Mouse (Mus musculus) CH12.LX (cell line): ENCODE measurements around the gene Commd7. TPM values are rescaled to one million over a fixed set of nuclear protein-coding genes. Genes with fewer than 3 reads are reported as not detected.

ENCODE experiments used
- DNase-seq: peaks from one replicate; pipeline ENCODE4 v3.0.0-alpha.2; 2013; ENCODE audit errors: extremely low read depth
- H3K27ac ChIP-seq: 2 replicates; pipeline ENCODE4 v1.5.1; 2012; ENCODE audit warnings: low read depth, mild to moderate bottlenecking, control low read depth, moderate library complexity; ENCODE audit not compliant: insufficient read depth
- H3K27me3 ChIP-seq: replicated peaks from 2 replicates; pipeline ENCODE3; 2012; ENCODE audit warnings: inconsistent platforms
- H3K36me3 ChIP-seq, 2 experiments: replicated peaks in 1 of 2; 2 replicates each; pipeline versions ENCODE3 to v1.6.1; 2012; ENCODE audit warnings: inconsistent platforms in 1 of 2, low read length in 1 of 2, mild to moderate bottlenecking in 1 of 2, mixed read lengths in 1 of 2, moderate library complexity in 1 of 2; ENCODE audit not compliant: control insufficient read depth in 1 of 2, insufficient read depth in 1 of 2
- H3K4me1 ChIP-seq, 2 experiments: 2 replicates each; pipeline ENCODE4 v1.6.1; 2012; ENCODE audit warnings: inconsistent platforms in 1 of 2, moderate library complexity in 1 of 2; ENCODE audit not compliant: insufficient read depth in 2 of 2, control insufficient read depth in 1 of 2
- H3K4me2 ChIP-seq: 2 replicates; pipeline ENCODE4 v1.6.1; 2012; ENCODE audit warnings: low read depth, mild to moderate bottlenecking, control low read depth; ENCODE audit not compliant: poor library complexity, insufficient read depth, severe bottlenecking
- H3K4me3 ChIP-seq, 3 experiments: fragments of 150-350 bp in 1 of 3; sonication (generic) in 1 of 3; replicated peaks in 1 of 3; 2 replicates each; pipeline versions ENCODE3 to v1.5.1; 2011 to 2012; ENCODE audit warnings: low read depth in 2 of 3, low read length in 2 of 3, mild to moderate bottlenecking in 2 of 3, moderate library complexity in 2 of 3, control low read depth in 1 of 3, improper control_type of control experiment in 1 of 3, inconsistent platforms in 1 of 3, mixed read lengths in 1 of 3; ENCODE audit not compliant: poor library complexity in 1 of 3
- H3K79me2 ChIP-seq: replicated peaks from 2 replicates; pipeline ENCODE4 v1.6.1; 2012; ENCODE audit warnings: mild to moderate bottlenecking, moderate library complexity; ENCODE audit not compliant: control insufficient read depth, poor library complexity, insufficient read depth, severe bottlenecking; ENCODE audit errors: extremely low read depth
- H3K9ac ChIP-seq: 2 replicates; pipeline ENCODE4 v1.6.1; 2012; ENCODE audit warnings: low read depth, mild to moderate bottlenecking, control low read depth, moderate library complexity; ENCODE audit not compliant: insufficient read depth
- H3K9me3 ChIP-seq: replicated peaks from 2 replicates; pipeline ENCODE3; 2012; ENCODE audit warnings: low read length, inconsistent platforms, mixed read lengths
- BHLHE40 ChIP-seq: IDR thresholded peaks from 2 replicates; pipeline ENCODE4 v1.6.1; 2011; ENCODE audit warnings: mild to moderate bottlenecking, low read depth, low read length, improper control_type of control experiment
- CHD1 ChIP-seq: IDR thresholded peaks from 2 replicates; pipeline ENCODE4 v1.6.1; 2012; ENCODE audit warnings: low read depth, low read length, improper control_type of control experiment, inconsistent platforms
- E2F4 ChIP-seq: IDR thresholded peaks from 2 replicates; pipeline ENCODE4 v1.6.1; 2011; ENCODE audit warnings: low read depth, low read length, improper control_type of control experiment; ENCODE audit not compliant: insufficient replicate concordance
- ELF1 ChIP-seq: IDR thresholded peaks from 2 replicates; pipeline ENCODE4 v1.6.1; 2014; ENCODE audit warnings: low read depth, mild to moderate bottlenecking, inconsistent platforms, low read length, improper control_type of control experiment
- ETS1 ChIP-seq: conservative IDR thresholded peaks from 2 replicates; pipeline ENCODE4 v1.6.1; 2012; ENCODE audit warnings: low read depth, mild to moderate bottlenecking, inconsistent platforms, low read length, improper control_type of control experiment, moderate library complexity
- GABPA ChIP-seq: IDR thresholded peaks from 2 replicates; pipeline ENCODE4 v1.6.1; 2012; ENCODE audit warnings: low read depth, low read length, improper control_type of control experiment, inconsistent platforms; ENCODE audit not compliant: insufficient replicate concordance
- HCFC1 ChIP-seq: IDR thresholded peaks from 2 replicates; pipeline ENCODE4 v1.6.1; 2012; ENCODE audit warnings: low read depth, mild to moderate bottlenecking, inconsistent platforms, low read length, improper control_type of control experiment
- IRF4 ChIP-seq: IDR thresholded peaks from 2 replicates; pipeline ENCODE4 v1.6.1; 2014; ENCODE audit warnings: low read depth, mild to moderate bottlenecking, inconsistent platforms, low read length, improper control_type of control experiment
- JUND ChIP-seq: conservative IDR thresholded peaks from 2 replicates; pipeline ENCODE4 v1.6.1; 2011; ENCODE audit warnings: low read depth, low read length, improper control_type of control experiment
- MAFK ChIP-seq: IDR thresholded peaks from 2 replicates; pipeline ENCODE4 v1.6.1; 2011; ENCODE audit warnings: low read length, improper control_type of control experiment; ENCODE audit not compliant: insufficient replicate concordance
- MAX ChIP-seq: IDR thresholded peaks from 2 replicates; pipeline ENCODE4 v1.6.1; 2011; ENCODE audit warnings: low read length, improper control_type of control experiment
- MEF2A ChIP-seq: IDR thresholded peaks from 2 replicates; pipeline ENCODE4 v1.6.1; 2014; ENCODE audit warnings: low read depth, mild to moderate bottlenecking, inconsistent platforms, low read length, improper control_type of control experiment, borderline replicate concordance
- MXI1 ChIP-seq: IDR thresholded peaks from 2 replicates; pipeline ENCODE4 v1.6.1; 2011; ENCODE audit warnings: mild to moderate bottlenecking, low read depth, low read length, improper control_type of control experiment
- MYC ChIP-seq: IDR thresholded peaks from 2 replicates; pipeline ENCODE4 v1.6.1; 2011; ENCODE audit warnings: low read depth, mild to moderate bottlenecking, improper control_type of control experiment, low read length
- NELFE ChIP-seq: IDR thresholded peaks from 2 replicates; pipeline ENCODE4 v1.6.1; 2011; ENCODE audit warnings: low read depth, low read length, improper control_type of control experiment
- NRF1 ChIP-seq: IDR thresholded peaks from 2 replicates; pipeline ENCODE4 v1.6.1; 2014; ENCODE audit warnings: low read depth, mild to moderate bottlenecking, inconsistent platforms, low read length, improper control_type of control experiment, moderate library complexity
- POLR2A ChIP-seq: IDR thresholded peaks from 2 replicates; pipeline ENCODE4 v1.6.1; 2011; ENCODE audit warnings: low read depth, mild to moderate bottlenecking, improper control_type of control experiment, low read length
- POLR2AphosphoS2 ChIP-seq: IDR thresholded peaks from 2 replicates; pipeline ENCODE4 v1.6.1; 2011; ENCODE audit warnings: low read depth, low read length, improper control_type of control experiment
- SIN3A ChIP-seq: IDR thresholded peaks from 2 replicates; pipeline ENCODE4 v1.6.1; 2012; ENCODE audit warnings: low read length, improper control_type of control experiment, inconsistent platforms
- TBP ChIP-seq: conservative IDR thresholded peaks from 2 replicates; pipeline ENCODE4 v1.6.1; 2011; ENCODE audit warnings: low read depth, low read length, improper control_type of control experiment
- TCF12 ChIP-seq: IDR thresholded peaks from 2 replicates; pipeline ENCODE4 v1.6.1; 2014; ENCODE audit warnings: low read depth, mild to moderate bottlenecking, inconsistent platforms, low read length, improper control_type of control experiment
- UBTF ChIP-seq: IDR thresholded peaks from 2 replicates; pipeline ENCODE4 v1.6.1; 2012; ENCODE audit warnings: low read depth, mild to moderate bottlenecking, inconsistent platforms, low read length, improper control_type of control experiment, moderate library complexity
- USF2 ChIP-seq: conservative IDR thresholded peaks from 2 replicates; pipeline ENCODE4 v1.6.1; 2011; ENCODE audit warnings: low read depth, low read length, improper control_type of control experiment
- ZMIZ1 ChIP-seq: IDR thresholded peaks from 2 replicates; pipeline ENCODE4 v1.6.1; 2012; ENCODE audit warnings: low read depth, mild to moderate bottlenecking, inconsistent platforms, low read length, improper control_type of control experiment
- ZNF384 ChIP-seq: IDR thresholded peaks from 2 replicates; pipeline ENCODE4 v1.6.1; 2012; ENCODE audit warnings: low read depth, low read length, improper control_type of control experiment, inconsistent platforms
- dilution Hi-C: fragments of 300-500 bp; cut with MboI; formaldehyde crosslinking; loops from 2 replicates; pipeline ENCODE4 v1.14.3; 2020; ENCODE audit warnings: low sequenced_read_pairs; ENCODE audit not compliant: extremely low pct_unique_long_range_greater_than_20kb, extremely low pct_ligation_motif_present
- in situ Hi-C: fragments of 300-500 bp; cut with MboI; formaldehyde crosslinking; loops from 3 replicates; pipeline ENCODE4 v1.14.3; 2019; ENCODE audit warnings: low sequenced_read_pairs, low pct_ligation_motif_present, low pct_unique_long_range_greater_than_20kb, mixed read lengths
- polyA plus RNA-seq: library from polyadenylated mRNA; unstranded; fragments of >175 nt; gene quantifications from 2 replicates; pipeline ENCODE4 v1.2.1, GENCODE M21; 2012; ENCODE audit warnings: low read depth; ENCODE audit not compliant: insufficient read length
- total RNA-seq, 2 experiments: library from RNA; depleted of rRNA; stranded (reverse); fragments of 300-350 nt in 1 of 2; fragments of >200 nt in 1 of 2; gene quantifications; 2 replicates each; pipeline ENCODE4 v1.2.3; 2012 to 2014

Gene Commd7
- total and polyA plus RNA-seq, 3 experiments, result 18.9 to 34.7 (median 28.4) TPM

DNA sequence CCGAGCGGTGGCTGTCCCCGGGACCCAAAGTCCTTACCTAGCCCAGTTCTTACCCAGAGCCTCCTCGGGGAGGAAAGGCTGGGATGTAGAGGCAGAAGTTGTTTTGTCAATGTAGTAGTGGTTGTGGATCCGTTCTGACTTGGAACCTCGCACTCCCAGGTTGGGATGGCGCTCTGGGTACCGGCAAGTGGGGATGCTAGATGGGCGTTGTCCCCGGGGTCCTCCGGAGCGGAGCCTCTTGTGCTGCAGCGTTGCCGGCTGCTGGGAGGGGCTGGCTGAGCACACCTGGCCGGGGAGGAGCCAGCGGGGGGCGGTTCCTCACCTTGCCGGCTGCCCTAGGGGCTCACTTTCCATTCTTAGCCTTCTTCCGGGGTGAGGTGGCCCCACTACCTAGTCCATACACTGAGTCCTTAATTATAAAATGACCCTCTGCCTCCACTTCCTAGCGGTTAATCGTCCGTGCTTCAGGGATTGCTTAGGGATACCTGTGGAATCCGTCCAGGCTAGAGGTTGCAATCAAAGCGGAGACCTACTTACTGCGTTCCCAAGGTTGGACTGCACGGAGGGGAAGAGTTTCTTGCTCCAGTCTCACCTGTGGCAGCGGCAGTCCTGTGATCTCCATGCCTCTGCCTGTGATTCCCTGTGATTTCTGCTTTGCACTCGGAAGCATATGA lies 17.6 kb upstream of the Commd7 start:
- in situ Hi-C loops (no loop called here), dilution Hi-C loops (no loop called here)
- H3K27me3 ChIP-seq, result peaks cover 19% of the 10 kb centered on the region
- H3K4me2 ChIP-seq, result peak overlapping the region; percentile 53
- TF ChIP-seq E2F4 (no peak), USF2 (no peak), JUND (no peak), TBP (no peak), MYC (no peak), ETS1 (no peak), MAFK (no peak), HCFC1 (no peak), MXI1 (no peak), POLR2AphosphoS2 (no peak), BHLHE40 (no peak)
- H3K36me3 ChIP-seq, result peaks cover 0 to 2% of the 10 kb centered on the region in 2 experiments
- H3K4me3 ChIP-seq, result peak overlapping the region; percentile 63 to 79 (median 68)
- no peak overlapping the region for H3K27ac ChIP-seq
- H3K79me2 ChIP-seq, result no peaks in the 10 kb centered on the region
- H3K9me3 ChIP-seq, result no peaks in the 10 kb centered on the region
- H3K9ac ChIP-seq, result peak overlapping the region; percentile 49; the same call in 1 of the 2 replicates
- peak; percentile 2 for DNase-seq
- H3K4me1 ChIP-seq, result peaks cover 3 to 19% of the 10 kb centered on the region in 2 experiments; a peak in 3 of 4 replicates

DNA sequence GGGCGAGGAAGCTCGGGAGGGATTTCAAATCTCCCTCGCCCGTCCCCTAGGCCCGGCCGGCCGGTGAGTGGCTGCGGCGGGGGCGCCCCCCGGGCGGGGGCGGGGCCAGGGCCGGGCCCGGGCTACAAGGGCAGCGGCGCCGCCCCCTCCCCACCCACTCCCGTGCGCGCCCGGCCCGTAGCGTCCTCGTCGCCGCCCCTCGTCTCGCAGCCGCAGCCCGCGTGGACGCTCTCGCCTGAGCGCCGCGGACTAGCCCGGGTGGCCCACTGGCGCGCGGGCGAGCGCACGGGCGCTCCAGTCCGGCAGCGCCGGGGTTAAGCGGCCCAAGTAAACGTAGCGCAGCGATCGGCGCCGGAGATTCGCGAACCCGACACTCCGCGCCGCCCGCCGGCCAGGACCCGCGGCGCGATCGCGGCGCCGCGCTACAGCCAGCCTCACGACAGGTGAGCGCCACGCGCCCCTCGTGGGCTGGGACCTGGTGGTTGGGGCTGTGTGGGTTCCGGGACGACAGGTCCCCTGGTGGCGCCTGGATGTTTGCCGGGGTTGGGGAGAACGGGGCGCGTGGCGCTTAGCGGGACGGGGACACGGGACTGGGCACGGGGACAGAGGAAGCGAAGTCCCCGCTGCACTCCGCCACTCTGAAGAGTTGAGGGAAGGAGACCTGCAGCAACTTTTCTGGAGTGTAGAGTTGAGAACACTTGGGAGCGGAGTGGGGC lies 16.9 kb upstream of the Commd7 start, which contains the start of gene Dnmt3b:
Gene Dnmt3b, plus strand, starts transcription at position 153 of the 716 bp plus-strand sequence.
- dilution Hi-C loops (no loop called here), in situ Hi-C loops (no loop called here)

More for the DNA sequence above, 16.9 kb upstream of the Commd7 start, which contains the start of gene Dnmt3b:
- peaks cover 0 to 2% of the 10 kb centered on the region in 2 experiments for H3K36me3 ChIP-seq
- H3K27ac ChIP-seq, result no peak within 1 kb of the TSS
- peaks cover 3 to 19% of the 10 kb centered on the region in 2 experiments; a peak in 3 of 4 replicates for H3K4me1 ChIP-seq
- peak within 1 kb of the TSS; percentile 49; the same call in 1 of the 2 replicates for H3K9ac ChIP-seq
- peak within 1 kb of the TSS; percentile 53 for H3K4me2 ChIP-seq
- H3K4me3 ChIP-seq, result peak within 1 kb of the TSS; percentile 63 to 79 (median 68)
- H3K9me3 ChIP-seq, result no peaks in the 10 kb centered on the region
- peaks cover 19% of the 10 kb centered on the region for H3K27me3 ChIP-seq
- no peaks in the 10 kb centered on the region for H3K79me2 ChIP-seq
- peak; percentile 37 for DNase-seq
- TF ChIP-seq ZMIZ1 (peak; percentile 41; the same call in 1 of the 2 replicates), CHD1 (no peak), HCFC1 (peak; percentile 58), IRF4 (no peak), NRF1 (0 out of 2 replicates have a peak, but pooled peaks have one; percentile 16), ZNF384 (no peak), NELFE (peak; percentile 63; the same call in 1 of the 2 replicates), TCF12 (no peak), USF2 (no peak), POLR2A (peak; percentile 56; the same call in 1 of the 2 replicates), MEF2A (0 out of 2 replicates have a peak, but pooled peaks have one; percentile 28), GABPA (no peak), MAX (peak; percentile 1; the same call in 1 of the 2 replicates), ELF1 (peak; percentile 46; the same call in 1 of the 2 replicates), MXI1 (peak; percentile 52; the same call in 1 of the 2 replicates), SIN3A (peak; percentile 43; the same call in 1 of the 2 replicates), UBTF (peak; percentile 57; the same call in 1 of the 2 replicates), BHLHE40 (peak; percentile 50; the same call in 1 of the 2 replicates)
